Comparison of ENCODE assay signal across 8 mouse cellular contexts in genomic region chr17:36272643-36273366, GRCm38 (mm10). TPM values are rescaled to one million over a fixed set of nuclear protein-coding genes. Genes with fewer than 3 reads are reported as not detected.
A peak's percentile ranks its signal among the peaks of the same experiment; 100 is the strongest.
DNase-seq lines count a peak whose midpoint lies in the region; ATAC-seq and TF ChIP-seq lines count a peak whose summit lies in the region.

No protein-coding gene starts in this region.

- H3K4me2 ChIP-seq in liver, embryonic 13.5 days: peak overlapping the region; percentile 92

- no peak for DNase-seq in thymus, adult 2 months
- DNase-seq in thymus, postnatal 14 days: no peak
- DNase-seq in liver, embryonic 13.5 days: no peak
- DNase-seq in spleen, postnatal 14 days (ENCODE audit: low spot score in 2 of 2): no peak
- no peak for DNase-seq in embryo, embryonic 10 days (ENCODE audit: low spot score)
- no peak for DNase-seq in adrenal gland, postnatal 25 days

- peak overlapping the region; percentile 89 for H3K9ac ChIP-seq in liver, embryonic 13.5 days

- no peaks in the 10 kb centered on the region for H3K9me3 ChIP-seq in erythroblast, embryonic 14.5 days (ENCODE audit: control insufficient read depth, low read length)
- H3K9me3 ChIP-seq in liver, embryonic 13.5 days (replicated peaks): no peaks in the 10 kb centered on the region

- H3K4me3 ChIP-seq in erythroblast, embryonic 14.5 days (replicated peaks): peak overlapping the region; percentile 89
- H3K4me3 ChIP-seq in thymus, adult 2 months (ENCODE audit: control insufficient read depth, insufficient read depth, low read length): 0 out of 2 replicates have a peak overlapping the region, but pooled peaks have one; percentile 8
- peak overlapping the region; percentile 87 for H3K4me3 ChIP-seq in liver, embryonic 13.5 days (replicated peaks)

- peak overlapping the region; percentile 90 for H3K27ac ChIP-seq in thymus, adult 2 months (ENCODE audit: control insufficient read depth, insufficient read depth, low read length)
- no peak overlapping the region for H3K27ac ChIP-seq in liver, embryonic 13.5 days

- TF ChIP-seq CTCF in thymus, adult 2 months (IDR thresholded peaks at IDR 0.05; ENCODE audit: borderline replicate concordance, control insufficient read depth, extremely low read depth, insufficient read depth, low read length, poor library complexity): no peak

- H3K27me3 ChIP-seq in erythroblast, embryonic 14.5 days (ENCODE audit: control insufficient read depth): no peaks in the 10 kb centered on the region
- no peaks in the 10 kb centered on the region for H3K27me3 ChIP-seq in thymus, adult 2 months (ENCODE audit: control insufficient read depth, insufficient read depth, low read length)
- no peaks in the 10 kb centered on the region for H3K27me3 ChIP-seq in liver, embryonic 13.5 days

- WGBS in thymus, adult 2 months: 82% methylated on average over 9 of the region's 9 CpGs
- 65% methylated on average over 9 of the region's 9 CpGs for WGBS in liver, embryonic 13.5 days (ENCODE audit: insufficient replicate concordance)

- H3K36me3 ChIP-seq in erythroblast, embryonic 14.5 days (ENCODE audit: control insufficient read depth): peaks cover 55% of the 10 kb centered on the region
- peaks cover 13% of the 10 kb centered on the region for H3K36me3 ChIP-seq in thymus, adult 2 months (ENCODE audit: control insufficient read depth, insufficient read depth, low read length)
- peaks cover 35% of the 10 kb centered on the region for H3K36me3 ChIP-seq in liver, embryonic 13.5 days

- peaks cover 41% of the 10 kb centered on the region for H3K4me1 ChIP-seq in erythroblast, embryonic 14.5 days (ENCODE audit: control insufficient read depth)
- H3K4me1 ChIP-seq in thymus, adult 2 months (replicated peaks; ENCODE audit: control insufficient read depth, insufficient read depth, low read length): peaks cover 29% of the 10 kb centered on the region
- peaks cover 46% of the 10 kb centered on the region for H3K4me1 ChIP-seq in liver, embryonic 13.5 days (replicated peaks)

- no peak for ATAC-seq in erythroblast, adult 5-6 weeks (replicated peaks; ENCODE audit: low FRiP score, poor library complexity, severe bottlenecking)
- ATAC-seq in liver, embryonic 13.5 days (ENCODE audit: low read depth): no peak

- no peak for TF ChIP-seq POLR2A in thymus, adult 2 months (IDR thresholded peaks at IDR 0.05; ENCODE audit: control insufficient read depth, extremely low read depth, insufficient read depth, low read length, poor library complexity)

RNA-seq across cellular contexts. Expression of gene Trim39, which starts 0.8 kb away (rescaled TPM):
- 0.67 and 0.87 TPM in 2 replicates for polyA plus RNA-seq in erythroblast, embryonic 14.5 days (2012)
- total RNA-seq in erythroblast, adult 5-6 weeks (2015; ENCODE audit: low replicate concordance): 5.8 and 8.2 TPM in 2 replicates
- total RNA-seq in erythroblast, adult 5-6 weeks (2017; ENCODE audit: low replicate concordance): 9.0 and 21.3 TPM in 2 replicates
- polyA plus RNA-seq in thymus, adult 2 months (2012; rRNA removed): 51.1 and 56.1 TPM in 2 replicates
- polyA plus RNA-seq in liver, embryonic 13.5 days (2015; fragmentation: Nextera tagmentation; extraction: Ambion mirVana): 6.1 and 6.7 TPM in 2 replicates
- 22.5 and 23.0 TPM in 2 replicates for total RNA-seq in adrenal gland, postnatal 25 days (2021)

RNA-seq across cellular contexts. Expression of gene H2-M10.2, which starts 13.5 kb away (rescaled TPM):
- not detected in 2 replicates for polyA plus RNA-seq in erythroblast, embryonic 14.5 days (2012)
- not detected in 2 replicates for total RNA-seq in erythroblast, adult 5-6 weeks (2015; ENCODE audit: low replicate concordance)
- not detected in 2 replicates for total RNA-seq in erythroblast, adult 5-6 weeks (2017; ENCODE audit: low replicate concordance)
- polyA plus RNA-seq in thymus, adult 2 months (2012; rRNA removed): not detected in 2 replicates
- not detected in 2 replicates for polyA plus RNA-seq in liver, embryonic 13.5 days (2015; fragmentation: Nextera tagmentation; extraction: Ambion mirVana)
- total RNA-seq in adrenal gland, postnatal 25 days (2021): not detected in 2 replicates

RNA-seq across cellular contexts. Expression of gene Rpp21, which starts 14.9 kb away (rescaled TPM):
- polyA plus RNA-seq in erythroblast, embryonic 14.5 days (2012): 13.4 and 19.7 TPM in 2 replicates
- 12.3 and 23.6 TPM in 2 replicates for total RNA-seq in erythroblast, adult 5-6 weeks (2015; ENCODE audit: low replicate concordance)
- total RNA-seq in erythroblast, adult 5-6 weeks (2017; ENCODE audit: low replicate concordance): 4.8 and 5.4 TPM in 2 replicates
- polyA plus RNA-seq in thymus, adult 2 months (2012; rRNA removed): 124 and 160 TPM in 2 replicates
- polyA plus RNA-seq in liver, embryonic 13.5 days (2015; fragmentation: Nextera tagmentation; extraction: Ambion mirVana): 60.0 and 75.1 TPM in 2 replicates
- 47.2 TPM in 2 replicates for total RNA-seq in adrenal gland, postnatal 25 days (2021)

RNA-seq across cellular contexts. Expression of gene H2-M10.1, which starts 53.1 kb away (rescaled TPM):
- not detected in 2 replicates for polyA plus RNA-seq in erythroblast, embryonic 14.5 days (2012)
- not detected in 2 replicates for total RNA-seq in erythroblast, adult 5-6 weeks (2015; ENCODE audit: low replicate concordance)
- not detected in 2 replicates for total RNA-seq in erythroblast, adult 5-6 weeks (2017; ENCODE audit: low replicate concordance)
- 0.10 and 0.13 TPM in 2 replicates for polyA plus RNA-seq in thymus, adult 2 months (2012; rRNA removed)
- not detected in 2 replicates for polyA plus RNA-seq in liver, embryonic 13.5 days (2015; fragmentation: Nextera tagmentation; extraction: Ambion mirVana)
- total RNA-seq in adrenal gland, postnatal 25 days (2021): not detected in 2 replicates

Comparison
In these comparisons a context has a peak if more than half of its experiments do, and no peak if none do; other contexts are left out.
1. H3K4me3 ChIP-seq: peak in every context shown above with its lines; median percentile 89 in erythroblast, embryonic 14.5 days; 87 in liver, embryonic 13.5 days; 8 in thymus, adult 2 months.